22 mouse cellular contexts compared by ENCODE assay signal in the genomic region with DNA sequence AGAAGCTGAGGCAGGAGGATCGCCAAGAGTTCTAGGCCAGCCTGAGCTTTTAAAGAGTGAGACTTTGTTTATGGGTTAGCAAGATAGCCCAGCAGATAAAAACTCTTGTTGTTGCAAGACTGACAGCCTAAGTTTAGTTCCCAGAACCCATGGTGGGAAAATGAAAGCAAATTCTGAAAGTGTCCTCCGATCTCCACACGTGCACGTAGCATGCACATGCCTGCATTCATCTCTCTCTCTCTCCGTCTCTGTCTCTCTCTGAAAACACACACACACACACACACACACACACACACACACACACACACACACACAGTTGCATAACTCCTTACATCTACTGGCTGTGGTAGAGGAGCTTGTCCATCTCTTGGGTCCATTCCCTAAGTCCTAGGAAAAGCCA.
DNase-seq lines count a peak whose midpoint lies in the region; ATAC-seq lines count a peak whose summit lies in the region.
"Had no signal": no experiment of that assay in that cellular context is flagged by ENCODE, and none has a peak within 500 bp of the region (broad histone marks: within the 10 kb centered on the region; RNA-seq: fewer than 3 reads in every experiment).

No protein-coding gene starts in this region.

- DNase-seq in heart, adult 11 months: peak; percentile 70
- DNase-seq in heart, adult 9 months (ENCODE audit: low spot score in 2 of 2): no peak
- DNase-seq in midbrain, embryonic 10.5 days (ENCODE audit: low spot score): no peak
- no peak for DNase-seq in midbrain, embryonic 14.5 days
- DNase-seq in adrenal gland, postnatal 10 days: no peak
- DNase-seq: adrenal gland, adult 2 months; adrenal gland, postnatal 36 days; cerebellum, adult 8-10 months; cerebellum, postnatal 14 days; gastrocnemius, adult 2 months; gastrocnemius, postnatal 25 days; heart, adult 18-20 months; heart, postnatal 36 days had no signal

- peak overlapping the region; percentile 74 for H3K27ac ChIP-seq in midbrain, embryonic 10.5 days (replicated peaks)
- no peak overlapping the region for H3K27ac ChIP-seq in midbrain, embryonic 14.5 days (replicated peaks; ENCODE audit: low read depth, low read length)
- H3K27ac ChIP-seq: embryonic facial prominence, embryonic 13.5 days; gastrocnemius, adult 2 months; heart, embryonic 13.5 days; hindbrain, embryonic 12.5 days; hindbrain, postnatal 0 days; intestine, embryonic 15.5 days had no signal

- peaks cover 3% of the 10 kb centered on the region; the same call in 1 of the 2 replicates for H3K27me3 ChIP-seq in midbrain, embryonic 10.5 days (ENCODE audit: low read depth, poor library complexity, severe bottlenecking)
- H3K27me3 ChIP-seq in midbrain, embryonic 14.5 days (ENCODE audit: control insufficient read depth, insufficient read depth, low read length): no peaks in the 10 kb centered on the region
- H3K27me3 ChIP-seq: embryonic facial prominence, embryonic 13.5 days; heart, embryonic 13.5 days; hindbrain, embryonic 12.5 days; intestine, embryonic 15.5 days had no signal

- no peak for ATAC-seq in midbrain, embryonic 14.5 days (ENCODE audit: low FRiP score, low TSS enrichment)
- ATAC-seq in common myeloid progenitor, adult 5-6 weeks (replicated peaks; ENCODE audit: low read depth, poor library complexity, severe bottlenecking): 0 out of 2 replicates have a peak, but pooled peaks have one; percentile 12
- ATAC-seq in megakaryocyte progenitor cell, adult 5-6 weeks (replicated peaks; ENCODE audit: poor library complexity): 0 out of 2 replicates have a peak, but pooled peaks have one; percentile 15
- ATAC-seq: activated CD4-positive, CD25-positive, alpha-beta regulatory T cell, adult 4 months; hindbrain, postnatal 0 days; intestine, embryonic 15.5 days; Patski had no signal

- WGBS in midbrain, embryonic 10.5 days: 92% methylated on average over 5 of the region's 5 CpGs
- WGBS in midbrain, embryonic 14.5 days: 93% methylated on average over 5 of the region's 5 CpGs

- no peak overlapping the region for H3K9ac ChIP-seq in midbrain, embryonic 14.5 days (replicated peaks; ENCODE audit: low read length)
- H3K9ac ChIP-seq: embryonic facial prominence, embryonic 13.5 days; heart, embryonic 13.5 days; hindbrain, embryonic 12.5 days; intestine, embryonic 15.5 days had no signal

- peaks cover 31% of the 10 kb centered on the region for H3K4me1 ChIP-seq in midbrain, embryonic 10.5 days
- H3K4me1 ChIP-seq in midbrain, embryonic 14.5 days (ENCODE audit: control insufficient read depth, insufficient read depth, low read length): peaks cover 7% of the 10 kb centered on the region; the same call in 1 of the 2 replicates
- H3K4me1 ChIP-seq: heart, embryonic 13.5 days; intestine, embryonic 15.5 days had no signal

- no peak overlapping the region for H3K4me3 ChIP-seq in midbrain, embryonic 10.5 days
- H3K4me3 ChIP-seq in midbrain, embryonic 14.5 days (replicated peaks; ENCODE audit: low read depth, low read length): no peak overlapping the region
- H3K4me3 ChIP-seq: embryonic facial prominence, embryonic 13.5 days; gastrocnemius, adult 2 months; heart, embryonic 13.5 days; hindbrain, embryonic 12.5 days; intestine, embryonic 15.5 days had no signal

- H3K4me2 ChIP-seq in midbrain, embryonic 14.5 days (ENCODE audit: low read length): no peak overlapping the region
- H3K4me2 ChIP-seq: heart, embryonic 13.5 days; intestine, embryonic 15.5 days had no signal

- H3K36me3 ChIP-seq in midbrain, embryonic 10.5 days: no peaks in the 10 kb centered on the region
- no peaks in the 10 kb centered on the region for H3K36me3 ChIP-seq in midbrain, embryonic 14.5 days (ENCODE audit: control insufficient read depth, insufficient read depth, low read length)
- H3K36me3 ChIP-seq: embryonic facial prominence, embryonic 13.5 days; heart, embryonic 13.5 days; hindbrain, embryonic 12.5 days; intestine, embryonic 15.5 days had no signal

- H3K9me3 ChIP-seq in midbrain, embryonic 10.5 days (replicated peaks): no peaks in the 10 kb centered on the region
- H3K9me3 ChIP-seq in midbrain, embryonic 14.5 days (ENCODE audit: control insufficient read depth, low read length): no peaks in the 10 kb centered on the region
- H3K9me3 ChIP-seq: embryonic facial prominence, embryonic 13.5 days; heart, embryonic 13.5 days; hindbrain, embryonic 12.5 days; intestine, embryonic 15.5 days had no signal
